Mouse (Mus musculus) thymus, adult 18-20 months (tissue): ENCODE data around the gene Itga7.
"Not testable (repeated sequence)": the region's sequence is repeated elsewhere in the genome, so short reads cannot be mapped to it uniquely, and the experiment has no call there.

Experiments
- DNase-seq, 2 experiments: peaks; one replicate each; pipeline ENCODE4 v3.0.0; 2022; ENCODE audit warnings: mixed read lengths in 2 of 2

Gene Itga7

GRCm38 (mm10) chr10:128935826-128936440 is 2.3 kb downstream of the Itga7 start:
- no peak for DNase-seq

- DNase-seq: no peak
These were observed 4.3 kb downstream of the Itga7 start for GRCm38 (mm10) chr10:128937756-128938390.

- DNase-seq: no peak
These were observed 4.8 kb downstream of the Itga7 start for GRCm38 (mm10) chr10:128938457-128938856.

- DNase-seq: no peak
These were observed 5.4 kb downstream of the Itga7 start for GRCm38 (mm10) chr10:128938974-128939373.

GRCm38 (mm10) chr10:128940475-128941061 is 7.0 kb downstream of the Itga7 start:
- DNase-seq: no peak

- DNase-seq: no peak
These were observed 12.1 kb downstream of the Itga7 start for GRCm38 (mm10) chr10:128945675-128946074.

GRCm38 (mm10) chr10:128947496-128947895 is 13.9 kb downstream of the Itga7 start:
- DNase-seq: no peak

- DNase-seq: no peak
These were observed 16.7 kb downstream of the Itga7 start for GRCm38 (mm10) chr10:128950208-128950887.

GRCm38 (mm10) chr10:128958340-128958739 is 24.7 kb downstream of the Itga7 start:
- DNase-seq: no peak

GRCm38 (mm10) chr10:128960142-128960541 is 26.5 kb downstream of the Itga7 start:
- DNase-seq: no peak

GRCm38 (mm10) chr10:128960590-128961584 is 27.3 kb downstream of the Itga7 start, which contains the start of gene Mettl7b:
Gene Mettl7b (minus strand): TSS chr10:128960988.
- DNase-seq: peak; percentile 32 to 35

GRCm38 (mm10) chr10:128964961-128965360 is 31.3 kb downstream of the Itga7 start:
- DNase-seq: no peak

- no peak for DNase-seq
These were observed 32.3 kb downstream of the Itga7 start for GRCm38 (mm10) chr10:128965871-128966270.

GRCm38 (mm10) chr10:128968341-128968749 is 34.7 kb downstream of the Itga7 start:
- DNase-seq: no peak

- DNase-seq: no peak
These were observed 37.2 kb downstream of the Itga7 start for GRCm38 (mm10) chr10:128970740-128971250.

GRCm38 (mm10) chr10:128972841-128973240 is 39.2 kb downstream of the Itga7 start:
- no peak for DNase-seq

- no peak for DNase-seq
These were observed 42.8 kb downstream of the Itga7 start for GRCm38 (mm10) chr10:128976395-128976794.

- DNase-seq: peak; percentile 7 to 29
These were observed 44.0 kb downstream of the Itga7 start for GRCm38 (mm10) chr10:128977522-128978114.

GRCm38 (mm10) chr10:128980644-128981365 is 47.2 kb downstream of the Itga7 start:
- DNase-seq: no peak

- not testable (repeated sequence) for DNase-seq
These were observed 55.5 kb downstream of the Itga7 start, which contains the start of gene Olfr9 for GRCm38 (mm10) chr10:128989131-128989530. Gene Olfr9 (plus strand): TSS chr10:128989431.
